Mouse (Mus musculus) kidney, embryonic 14.5 days (tissue): ENCODE measurements around the gene Slbp. TPM values are rescaled to one million over a fixed set of nuclear protein-coding genes. Genes with fewer than 3 reads are reported as not detected.
A peak's percentile ranks its signal among the peaks of the same experiment; 100 is the strongest.

Source experiments
- ATAC-seq: fragments of 200-750 bp; cut with Nextera tagmentation; 2 replicates; pipeline ENCODE4 v1.8.0; 2017; ENCODE audit warnings: moderate number of reproducible peaks, mild to moderate bottlenecking, moderate TSS enrichment, moderate library complexity; ENCODE audit not compliant: low FRiP score, low TSS enrichment
- H3K27ac ChIP-seq: fragments of 300-500 bp; sonication (generic); 2 replicates; pipeline ENCODE4 v1.5.1; 2014; ENCODE audit warnings: low read depth, mild to moderate bottlenecking, low read length, moderate library complexity, mixed read lengths
- H3K27me3 ChIP-seq: fragments of 300-500 bp; sonication (generic); 2 replicates; pipeline ENCODE4 v1.6.1; 2014; ENCODE audit warnings: mild to moderate bottlenecking, low read length; ENCODE audit not compliant: control insufficient read depth, insufficient read depth
- H3K36me3 ChIP-seq: fragments of 300-500 bp; sonication (generic); 2 replicates; pipeline ENCODE4 v1.6.1; 2014; ENCODE audit warnings: low read length, mixed read lengths; ENCODE audit not compliant: control insufficient read depth, insufficient read depth
- H3K4me1 ChIP-seq: fragments of 300-500 bp; sonication (generic); 2 replicates; pipeline ENCODE4 v1.6.1; 2014; ENCODE audit warnings: low read length, mixed read lengths; ENCODE audit not compliant: control insufficient read depth, insufficient read depth
- H3K4me2 ChIP-seq: fragments of 300-500 bp; sonication (generic); replicated peaks from 2 replicates; pipeline ENCODE4 v1.6.1; 2014; ENCODE audit warnings: low read depth, mild to moderate bottlenecking, low read length
- H3K4me3 ChIP-seq: fragments of 300-500 bp; sonication (generic); 2 replicates; pipeline ENCODE4 v1.5.1; 2014; ENCODE audit warnings: mild to moderate bottlenecking, low read length
- H3K9ac ChIP-seq: fragments of 300-500 bp; sonication (generic); 2 replicates; pipeline ENCODE4 v1.6.1; 2014; ENCODE audit warnings: low read depth, mild to moderate bottlenecking, low read length, moderate library complexity
- H3K9me3 ChIP-seq: fragments of 300-500 bp; sonication (generic); 2 replicates; pipeline ENCODE4 v1.6.1; 2016; ENCODE audit warnings: low read length; ENCODE audit not compliant: control insufficient read depth
- WGBS: fragments of 180-500 bp; shearing (Covaris S2); extraction: QIAGEN DNeasy Blood & Tissue Kit; methylation state at CpG from one replicate; pipeline ENCODE4 v1.1.7; 2014; 5-methylcytosine and 5-hydroxymethylcytosine counted together
- polyA plus RNA-seq: library from polyadenylated mRNA; unstranded; fragments of >200 nt; fragmentation: Nextera tagmentation; extraction: Ambion mirVana; gene quantifications from 2 replicates; pipeline ENCODE4 v1.2.1, GENCODE M21; 2014

The Slbp gene
- polyA plus RNA-seq, 1 experiment from 2014 or later = 261 TPM

DNA sequence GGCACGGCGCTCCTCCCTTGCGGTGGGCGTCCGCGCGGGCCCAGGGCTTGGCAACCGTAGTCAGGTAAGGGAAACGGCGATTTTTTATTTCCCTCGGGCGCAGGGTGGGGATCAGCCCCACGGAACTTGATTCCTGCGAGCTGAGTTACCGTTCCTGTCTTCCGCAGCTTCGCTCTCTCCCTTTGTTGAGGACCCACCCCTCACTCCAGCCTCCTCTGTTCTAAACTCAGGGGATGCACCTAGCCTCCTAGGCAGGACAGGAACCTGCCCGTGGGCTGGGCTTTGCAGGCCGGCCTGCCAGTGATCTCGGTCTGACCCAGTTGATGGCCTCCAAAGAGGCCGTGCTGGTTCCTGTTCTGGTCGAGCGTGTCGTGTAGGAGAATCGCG is 6.3 kb upstream of the Slbp start:
- H3K27me3 ChIP-seq = no peaks in the 10 kb centered on the region
- H3K36me3 ChIP-seq = peaks cover 43% of the 10 kb centered on the region
- peak overlapping the region; percentile 77 for H3K4me2 ChIP-seq
- ATAC-seq = peak; percentile 16
- peaks cover 15% of the 10 kb centered on the region for H3K4me1 ChIP-seq
- WGBS = 0% methylated on average over 26 of the region's 26 CpGs
- H3K27ac ChIP-seq = peak overlapping the region; percentile 92
- H3K9ac ChIP-seq = peak overlapping the region; percentile 82
- H3K4me3 ChIP-seq = peak overlapping the region; percentile 86
- no peaks in the 10 kb centered on the region for H3K9me3 ChIP-seq

DNA sequence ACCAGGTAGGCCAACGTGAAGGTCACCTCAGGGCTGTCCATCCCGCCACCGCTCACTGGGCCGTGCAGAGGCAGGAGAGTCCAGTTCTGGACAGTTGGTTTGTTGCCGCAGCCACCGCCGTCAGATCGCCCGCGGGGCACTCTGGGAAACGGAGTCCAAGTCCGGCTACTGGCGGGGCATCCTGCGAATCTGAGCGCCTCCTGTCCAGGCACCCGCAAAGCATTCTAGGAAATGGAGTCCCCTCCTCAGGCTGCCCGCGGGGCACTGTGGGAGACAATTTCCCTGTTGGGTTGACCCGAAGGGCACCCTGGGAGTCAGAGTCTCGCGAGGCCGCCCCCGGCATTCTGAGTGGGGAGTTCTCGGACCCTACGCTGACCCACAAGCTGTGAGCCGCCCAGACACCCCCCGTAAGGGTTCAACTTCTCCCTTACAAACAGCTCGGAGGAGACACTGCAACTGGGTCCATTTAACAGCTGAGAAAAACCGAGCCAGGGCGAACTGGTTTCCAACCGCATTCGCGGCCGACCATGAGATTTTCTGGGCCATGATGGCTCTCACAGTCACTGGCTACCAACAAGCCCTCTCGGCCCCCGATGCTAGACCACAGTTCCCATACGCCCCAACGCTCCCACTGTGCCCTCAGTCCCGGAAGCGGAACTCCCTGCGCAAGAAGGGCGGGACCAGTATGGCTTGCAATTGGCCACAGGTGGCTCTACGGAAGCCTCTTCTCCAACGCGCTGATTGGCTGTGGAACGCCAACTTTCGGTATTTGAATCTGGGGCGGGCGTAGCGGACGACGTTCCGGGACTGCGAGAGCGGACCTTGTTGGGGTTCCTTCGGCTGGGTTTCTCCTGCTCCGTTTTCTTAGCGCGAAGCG is 5.7 kb upstream of the Slbp start, which contains the start of the genes Tacc3 and Tmem129:
Gene Tacc3, plus strand, starts transcription at position 342 of the 877 bp plus-strand sequence.
Gene Tmem129, minus strand, starts transcription at position 630 of the 877 bp plus-strand sequence.
- WGBS = under 1% methylated on average over 60 of the region's 60 CpGs
- peaks cover 40% of the 10 kb centered on the region for H3K36me3 ChIP-seq

DNA sequence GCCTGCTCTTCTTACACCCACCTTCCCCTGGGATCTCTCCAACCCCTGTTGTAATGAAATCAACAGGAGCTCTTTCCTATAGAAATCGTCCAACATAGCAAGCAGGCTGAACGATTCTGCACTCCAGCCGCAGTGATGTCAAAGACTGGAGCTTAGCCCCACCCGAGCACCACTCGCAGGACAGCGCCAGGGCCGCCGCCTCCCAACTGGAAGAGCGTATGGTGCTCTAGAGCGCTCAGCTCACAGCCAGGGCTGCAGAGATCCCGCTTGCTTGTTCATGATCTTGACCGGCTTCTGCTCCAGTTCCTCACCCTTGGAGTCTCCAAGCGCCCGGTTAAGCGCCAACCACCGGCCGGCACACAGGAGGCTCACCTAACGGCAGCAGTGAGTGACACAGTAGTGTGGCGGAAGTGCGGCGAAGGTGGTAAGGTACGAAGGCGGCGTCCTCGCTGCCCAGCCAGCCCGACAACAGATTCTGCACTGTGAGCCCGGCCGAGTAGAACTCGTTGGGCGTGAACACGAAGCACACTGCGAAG is 4.9 kb upstream of the Slbp start:
- Histone ChIP-seq H3K27me3 (no peaks in the 10 kb centered on the region), H3K27ac (peak overlapping the region; percentile 69; the same call in 1 of the 2 replicates), H3K36me3 (peaks cover 33% of the 10 kb centered on the region), H3K9me3 (no peaks in the 10 kb centered on the region), H3K9ac (peak overlapping the region; percentile 77), H3K4me1 (peaks cover 15% of the 10 kb centered on the region), H3K4me3 (peak overlapping the region; percentile 86), H3K4me2 (peak overlapping the region; percentile 92)
- WGBS = under 1% methylated on average over 32 of the region's 32 CpGs
- peak; percentile 8 for ATAC-seq

More for the DNA sequence above, 5.7 kb upstream of the Slbp start, which contains the start of the genes Tacc3 and Tmem129:
- H3K9ac ChIP-seq = peak within 1 kb of the TSS; percentile 82
- ATAC-seq = peak; percentile 96
- H3K27me3 ChIP-seq = no peaks in the 10 kb centered on the region
- H3K4me1 ChIP-seq = peaks cover 15% of the 10 kb centered on the region
- H3K9me3 ChIP-seq = no peaks in the 10 kb centered on the region
- H3K4me3 ChIP-seq = peak within 1 kb of the TSS; percentile 86
- H3K4me2 ChIP-seq = peak within 1 kb of the TSS; percentile 92
- peak within 1 kb of the TSS; percentile 92 for H3K27ac ChIP-seq

DNA sequence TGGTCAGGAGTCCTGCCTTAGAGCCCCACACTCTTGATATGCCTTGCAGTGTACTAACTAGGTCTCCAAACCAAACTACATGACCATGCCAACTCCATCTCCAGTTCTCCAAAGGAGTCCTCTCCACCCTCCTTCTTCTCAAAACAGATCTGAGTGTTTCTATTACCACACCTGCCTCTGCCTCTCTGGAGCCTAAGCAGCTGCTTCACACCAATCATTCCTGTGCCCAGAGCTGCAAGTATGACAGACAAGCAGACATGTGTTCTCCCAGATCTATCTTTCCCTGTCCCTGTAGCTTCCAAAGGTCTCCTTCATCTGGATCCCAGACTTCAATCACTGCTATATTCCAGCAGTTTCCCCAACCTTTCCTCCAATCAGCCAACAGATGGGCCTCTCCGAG is 4.4 kb upstream of the Slbp start:
- no peaks in the 10 kb centered on the region for H3K9me3 ChIP-seq
- peaks cover 28% of the 10 kb centered on the region; the same call in 1 of the 2 replicates for H3K36me3 ChIP-seq
- ATAC-seq = no peak
- no peak overlapping the region for H3K27ac ChIP-seq
- 21% methylated on average over 1 of the region's 1 CpGs for WGBS
- H3K27me3 ChIP-seq = no peaks in the 10 kb centered on the region
- H3K4me3 ChIP-seq = peak overlapping the region; percentile 86
- peaks cover 15% of the 10 kb centered on the region for H3K4me1 ChIP-seq
- H3K9ac ChIP-seq = peak overlapping the region; percentile 77
- H3K4me2 ChIP-seq = peak overlapping the region; percentile 92

DNA sequence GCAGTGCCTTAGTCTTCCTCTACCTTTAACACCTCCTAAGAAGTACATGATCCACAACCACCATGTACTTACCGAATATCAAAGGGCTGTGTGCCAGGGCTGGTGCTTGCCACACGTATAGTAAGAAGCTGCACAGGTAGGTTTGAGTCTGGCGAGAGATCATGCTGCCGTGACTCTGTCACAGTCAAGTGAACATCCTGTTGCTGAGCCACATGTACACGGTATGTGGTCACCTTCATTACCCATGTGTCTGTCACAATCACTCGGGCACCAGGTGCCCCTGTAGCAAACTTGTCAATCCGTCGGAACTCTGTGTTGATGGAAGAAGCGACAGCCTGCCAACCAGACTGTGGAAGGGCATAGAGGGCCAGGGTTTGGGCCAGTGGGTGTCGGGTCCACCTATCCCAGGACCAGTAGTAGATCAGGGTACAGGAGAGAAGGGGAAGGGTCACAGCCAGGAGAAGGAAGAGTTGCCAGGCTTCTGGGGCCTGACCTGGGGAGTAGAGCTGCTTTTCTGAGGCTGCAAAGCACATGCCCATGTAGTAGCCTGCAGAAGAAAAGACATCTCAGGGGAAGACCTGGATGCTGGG is 3.0 kb upstream of the Slbp start:
- Histone ChIP-seq H3K4me2 (no peak overlapping the region), H3K4me1 (peaks cover 23% of the 10 kb centered on the region), H3K27me3 (no peaks in the 10 kb centered on the region), H3K4me3 (no peak overlapping the region), H3K9ac (0 out of 2 replicates have a peak overlapping the region, but pooled peaks have one; percentile 4), H3K36me3 (peaks cover 16% of the 10 kb centered on the region; the same call in 1 of the 2 replicates), H3K9me3 (no peaks in the 10 kb centered on the region), H3K27ac (no peak overlapping the region)
- ATAC-seq = no peak
- WGBS = 89% methylated on average over 10 of the region's 10 CpGs

DNA sequence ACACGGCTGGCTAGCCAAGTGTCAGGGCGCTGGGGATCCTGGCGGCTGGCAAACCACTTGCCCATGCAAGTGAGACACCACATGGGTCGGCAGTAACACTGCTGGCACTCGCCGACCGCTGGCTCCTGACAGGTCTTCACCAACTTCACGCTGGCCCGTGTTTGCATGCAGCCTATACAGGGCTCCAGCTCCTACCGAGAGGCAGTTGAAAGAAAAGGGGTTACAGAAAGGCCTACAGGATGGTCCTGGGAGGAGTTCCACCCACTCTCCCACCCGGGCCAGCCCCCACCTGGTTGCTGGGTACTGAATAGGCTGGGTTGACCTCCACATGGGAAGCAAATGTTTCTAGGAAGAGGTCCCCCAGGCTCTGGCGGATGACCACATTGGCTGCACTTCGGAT is 2.0 kb upstream of the Slbp start:
- 94% methylated on average over 13 of the region's 13 CpGs for WGBS
- H3K4me2 ChIP-seq = no peak overlapping the region
- H3K4me1 ChIP-seq = peaks cover 29% of the 10 kb centered on the region
- no peaks in the 10 kb centered on the region for H3K9me3 ChIP-seq
- no peak overlapping the region for H3K9ac ChIP-seq
- no peaks in the 10 kb centered on the region for H3K27me3 ChIP-seq
- H3K36me3 ChIP-seq = peaks cover 23% of the 10 kb centered on the region
- no peak overlapping the region for H3K27ac ChIP-seq
- no peak for ATAC-seq
- no peak overlapping the region for H3K4me3 ChIP-seq

GRCm38 (mm10) chr5:33652783-33653173 is 404 bp upstream of the Slbp start:
- peak overlapping the region; percentile 70 for H3K4me2 ChIP-seq
- peak overlapping the region; percentile 82; the same call in 1 of the 2 replicates for H3K4me3 ChIP-seq
- peaks cover 38% of the 10 kb centered on the region for H3K36me3 ChIP-seq
- H3K9ac ChIP-seq = peak overlapping the region; percentile 8; the same call in 1 of the 2 replicates
- no peaks in the 10 kb centered on the region for H3K9me3 ChIP-seq
- H3K27me3 ChIP-seq = no peaks in the 10 kb centered on the region
- peaks cover 22% of the 10 kb centered on the region for H3K4me1 ChIP-seq
- ATAC-seq = no peak; the same call in 1 of the 2 replicates
- H3K27ac ChIP-seq = no peak overlapping the region
- WGBS = 1% methylated on average over 8 of the region's 9 CpGs

DNA sequence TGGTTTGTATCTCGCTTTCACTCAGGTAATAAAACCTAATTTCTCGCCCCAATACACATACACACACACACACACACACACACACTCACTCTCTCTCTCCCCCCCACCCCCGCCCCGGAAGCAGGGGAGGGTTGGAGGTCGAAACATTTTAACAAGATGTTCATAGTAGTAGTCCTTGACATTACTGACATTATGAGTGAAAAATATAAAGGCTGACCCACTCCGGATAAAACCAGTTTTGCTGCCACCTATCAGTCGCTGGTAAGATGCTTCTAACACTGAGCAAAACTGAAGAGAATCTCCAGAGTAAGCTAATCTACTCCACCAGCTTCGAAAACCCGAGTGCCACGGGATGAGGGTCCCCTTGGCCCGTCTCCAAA is 843 bp downstream of the Slbp start:
- Histone ChIP-seq H3K27me3 (no peaks in the 10 kb centered on the region), H3K9ac (peak overlapping the region; percentile 89), H3K4me3 (peak overlapping the region; percentile 82), H3K4me2 (peak overlapping the region; percentile 70), H3K27ac (peak overlapping the region; percentile 91), H3K36me3 (peaks cover 51% of the 10 kb centered on the region), H3K4me1 (peaks cover 16% of the 10 kb centered on the region), H3K9me3 (no peaks in the 10 kb centered on the region)
- ATAC-seq = no peak
- 1% methylated on average over 11 of the region's 11 CpGs for WGBS
